Mouse (Mus musculus): ENCODE data around the gene Cav1. TPM values are rescaled to one million over a fixed set of nuclear protein-coding genes. Genes with fewer than 3 reads are reported as not detected.
A peak's percentile ranks its signal among the peaks of the same experiment; 100 is the strongest.

Gene Cav1
- 7.3 and 8.2 TPM in 2 replicates for polyA plus RNA-seq (2016; fragmentation: Nextera tagmentation; extraction: Ambion mirVana)

DNA sequence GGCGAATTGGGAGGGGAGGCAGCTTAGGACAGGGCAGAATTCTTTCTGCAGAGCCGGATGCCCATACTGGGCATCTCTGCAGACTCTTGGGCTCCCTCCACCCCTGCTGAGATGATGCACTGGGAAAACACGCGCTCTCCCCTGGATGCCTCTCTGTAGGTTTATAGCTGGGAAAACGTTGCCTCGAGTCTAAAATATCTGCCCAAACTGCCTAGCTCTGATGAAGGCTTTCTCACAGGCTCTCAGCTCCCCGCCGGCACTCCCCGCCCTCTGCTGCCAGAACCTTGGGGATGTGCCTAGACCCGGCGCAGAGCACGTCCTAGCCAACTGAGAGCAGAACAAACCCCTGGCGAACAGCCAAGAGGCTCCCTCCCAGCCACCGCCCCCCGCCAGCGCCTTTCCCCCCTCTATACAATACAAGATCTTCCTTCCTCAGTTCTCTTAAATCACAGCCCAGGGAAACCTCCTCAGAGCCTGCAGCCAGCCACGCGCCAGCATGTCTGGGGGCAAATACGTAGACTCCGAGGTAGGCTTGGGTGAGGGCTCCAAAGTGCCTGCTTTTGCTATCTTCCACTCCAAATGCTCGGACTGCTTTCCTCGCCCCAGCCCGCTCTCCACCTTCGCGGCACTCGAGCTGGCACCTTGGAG, at the start of gene Cav1:
Gene Cav1, plus strand, starts transcription at position 382 of the 648 bp plus-strand sequence.
- whole genome bisulfite sequencing = under 1% methylated on average over 26 of the region's 26 CpGs
- Histone ChIP-seq H3K36me3 (no peaks in the 10 kb centered on the region), H3K27ac (peak within 1 kb of the TSS; percentile 71), H3K9me3 (no peaks in the 10 kb centered on the region), H3K27me3 (ENCODE audit: insufficient read depth, poor library complexity, severe bottlenecking) (peaks cover 56% of the 10 kb centered on the region), H3K4me1 (replicated peaks) (peaks cover 25% of the 10 kb centered on the region), H3K4me3 (peak within 1 kb of the TSS; percentile 60)
- peak; percentile 70 for DNase-seq (ENCODE audit: low spot score)

DNA sequence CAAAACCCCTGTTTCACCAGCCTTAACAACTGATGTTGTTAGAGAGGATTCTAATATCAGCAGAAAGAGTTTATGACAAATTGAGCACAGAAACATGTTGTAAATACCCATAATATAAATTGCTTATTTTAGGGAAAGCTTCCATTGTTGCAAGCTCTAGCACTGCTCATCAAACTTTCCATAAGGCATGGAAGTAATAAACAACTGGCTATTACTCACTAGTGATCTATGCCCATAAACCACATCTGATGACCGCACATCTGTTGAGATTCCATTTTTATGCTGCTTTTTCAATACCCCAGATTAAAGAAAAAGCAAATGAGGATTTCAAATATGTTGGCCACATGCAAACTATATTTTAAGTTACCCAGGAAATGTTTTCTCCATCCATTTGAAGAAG, 48.0 kb upstream of the Cav1 start:
- Histone ChIP-seq H3K9me3 (no peaks in the 10 kb centered on the region), H3K27me3 (ENCODE audit: insufficient read depth, poor library complexity, severe bottlenecking) (no peaks in the 10 kb centered on the region), H3K36me3 (no peaks in the 10 kb centered on the region), H3K4me3 (no peak overlapping the region), H3K27ac (no peak overlapping the region), H3K4me1 (replicated peaks) (no peaks in the 10 kb centered on the region)
- DNase-seq (ENCODE audit: low spot score) = no peak
- 98% methylated on average over 1 of the region's 1 CpGs for WGBS

DNA sequence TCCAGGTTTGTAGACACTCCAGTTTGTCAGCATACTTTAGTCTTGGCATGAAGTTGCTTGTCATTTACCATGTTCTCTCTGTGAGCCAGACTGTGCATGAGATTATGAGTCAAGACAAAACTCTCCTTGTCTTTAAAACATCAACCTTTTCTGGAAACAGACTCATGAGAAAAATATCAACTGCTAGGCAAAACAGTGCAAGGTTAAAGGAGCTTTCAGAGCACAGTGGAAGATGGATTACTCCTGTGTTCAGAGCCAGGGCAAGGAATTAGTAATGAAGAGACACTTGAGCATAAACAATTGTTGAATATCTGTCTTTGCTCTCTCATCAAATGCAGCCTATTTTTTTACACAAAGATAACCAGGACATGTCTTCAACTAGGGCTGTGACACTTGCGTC, 47.2 kb upstream of the Cav1 start:
- Histone ChIP-seq H3K27me3 (ENCODE audit: insufficient read depth, poor library complexity, severe bottlenecking) (no peaks in the 10 kb centered on the region), H3K27ac (no peak overlapping the region), H3K36me3 (no peaks in the 10 kb centered on the region), H3K4me1 (replicated peaks) (no peaks in the 10 kb centered on the region), H3K9me3 (no peaks in the 10 kb centered on the region), H3K4me3 (no peak overlapping the region)
- no peak for DNase-seq (ENCODE audit: low spot score)
- WGBS = 90% methylated on average over 1 of the region's 1 CpGs

DNA sequence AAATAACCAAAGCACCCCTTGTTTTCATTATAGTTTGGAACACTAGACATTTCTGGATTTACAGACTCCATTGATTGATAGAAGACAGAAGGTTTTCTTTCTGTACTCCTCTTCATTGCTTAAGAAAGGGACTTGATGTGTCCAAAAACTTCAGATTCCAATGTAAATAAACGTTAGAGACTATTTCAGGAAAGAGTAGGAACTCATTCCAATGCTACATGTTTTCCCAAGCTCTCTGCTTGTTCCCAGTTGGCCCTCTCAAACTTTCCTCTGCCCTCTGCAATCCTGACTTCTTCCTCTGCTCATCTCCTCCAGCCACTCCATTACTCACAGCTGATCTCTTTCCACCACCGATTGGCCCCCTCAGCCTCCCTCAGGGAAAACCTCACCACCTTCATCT, 43.3 kb upstream of the Cav1 start:
- no peak for DNase-seq (ENCODE audit: low spot score)
- 56% methylated on average over 2 of the region's 2 CpGs for WGBS
- no peaks in the 10 kb centered on the region for H3K9me3 ChIP-seq
- H3K27me3 ChIP-seq (ENCODE audit: insufficient read depth, poor library complexity, severe bottlenecking) = no peaks in the 10 kb centered on the region
- H3K4me1 ChIP-seq (replicated peaks) = no peaks in the 10 kb centered on the region
- no peak overlapping the region for H3K4me3 ChIP-seq
- H3K27ac ChIP-seq = no peak overlapping the region
- no peaks in the 10 kb centered on the region for H3K36me3 ChIP-seq

DNA sequence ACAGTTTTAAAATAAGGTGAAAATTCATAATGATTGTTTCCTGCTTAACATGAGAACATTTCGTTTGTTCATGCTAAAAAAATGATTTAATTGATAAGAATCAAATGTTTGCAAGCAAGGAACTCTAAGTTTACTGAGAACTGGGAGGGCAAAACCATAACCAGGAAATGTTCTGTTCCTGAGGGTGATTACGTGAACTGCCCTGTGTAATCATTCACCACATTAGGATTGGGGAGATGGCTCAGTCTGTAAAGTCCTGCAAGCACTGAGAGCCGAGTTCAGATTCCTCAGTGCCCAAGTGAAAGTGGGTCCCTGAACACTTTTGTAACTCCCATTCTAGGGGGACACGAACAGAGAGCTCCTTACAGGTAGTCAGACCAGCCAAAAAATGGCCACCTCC, 41.1 kb upstream of the Cav1 start:
- no peak overlapping the region for H3K4me3 ChIP-seq
- H3K4me1 ChIP-seq (replicated peaks) = no peaks in the 10 kb centered on the region
- no peak overlapping the region for H3K27ac ChIP-seq
- no peak for DNase-seq (ENCODE audit: low spot score)
- 78% methylated on average over 4 of the region's 4 CpGs for WGBS
- H3K36me3 ChIP-seq = no peaks in the 10 kb centered on the region
- no peaks in the 10 kb centered on the region for H3K27me3 ChIP-seq (ENCODE audit: insufficient read depth, poor library complexity, severe bottlenecking)
- no peaks in the 10 kb centered on the region for H3K9me3 ChIP-seq

DNA sequence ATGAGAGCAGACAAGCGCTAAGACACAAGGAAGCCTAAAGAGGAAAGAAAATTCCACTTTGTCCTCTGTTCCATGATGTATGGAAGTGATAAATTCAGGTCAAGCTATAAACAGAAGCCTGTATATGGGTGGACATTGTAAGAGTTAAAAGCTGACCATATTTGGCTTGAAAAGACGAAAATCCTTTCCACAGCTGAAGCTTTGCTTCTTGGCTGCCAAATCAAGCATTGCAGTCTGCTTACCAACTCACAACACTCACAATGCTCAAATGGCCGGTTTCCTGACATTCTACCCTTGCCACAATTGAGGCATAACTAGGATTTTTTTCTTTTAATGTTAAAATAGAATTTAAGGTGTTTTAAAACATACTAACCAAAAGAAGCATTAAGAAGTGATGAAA, 39.7 kb upstream of the Cav1 start:
- Histone ChIP-seq H3K27ac (no peak overlapping the region), H3K36me3 (no peaks in the 10 kb centered on the region), H3K27me3 (ENCODE audit: insufficient read depth, poor library complexity, severe bottlenecking) (no peaks in the 10 kb centered on the region), H3K4me1 (replicated peaks) (no peaks in the 10 kb centered on the region), H3K9me3 (no peaks in the 10 kb centered on the region), H3K4me3 (no peak overlapping the region)
- WGBS = 84% methylated on average over 3 of the region's 3 CpGs
- no peak for DNase-seq (ENCODE audit: low spot score)

DNA sequence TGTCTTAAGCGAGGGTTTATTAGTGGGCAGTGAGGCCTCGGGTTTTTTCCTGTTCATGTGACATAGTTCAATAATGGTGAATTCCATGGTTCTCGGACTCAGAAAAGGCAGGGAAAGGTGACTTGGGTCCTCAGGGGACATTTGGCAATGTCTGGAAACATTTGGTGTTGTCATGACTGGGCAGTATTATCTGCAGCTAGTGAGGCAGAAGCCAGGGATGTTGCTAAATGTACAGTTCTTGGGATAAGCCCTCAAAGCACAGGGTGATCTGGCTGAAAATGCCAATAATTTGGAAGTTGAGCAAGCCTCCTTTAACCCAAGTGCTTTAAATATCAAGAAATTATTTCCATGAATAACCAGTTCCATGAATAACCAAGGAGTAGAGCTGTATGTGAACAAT, 27.8 kb upstream of the Cav1 start:
- WGBS = 82% methylated on average over 3 of the region's 3 CpGs
- H3K36me3 ChIP-seq = no peaks in the 10 kb centered on the region
- DNase-seq (ENCODE audit: low spot score) = no peak
- no peak overlapping the region for H3K4me3 ChIP-seq
- no peak overlapping the region for H3K27ac ChIP-seq
- H3K4me1 ChIP-seq (replicated peaks) = peaks cover 19% of the 10 kb centered on the region
- H3K27me3 ChIP-seq (ENCODE audit: insufficient read depth, poor library complexity, severe bottlenecking) = peaks cover 32% of the 10 kb centered on the region
- no peaks in the 10 kb centered on the region for H3K9me3 ChIP-seq

DNA sequence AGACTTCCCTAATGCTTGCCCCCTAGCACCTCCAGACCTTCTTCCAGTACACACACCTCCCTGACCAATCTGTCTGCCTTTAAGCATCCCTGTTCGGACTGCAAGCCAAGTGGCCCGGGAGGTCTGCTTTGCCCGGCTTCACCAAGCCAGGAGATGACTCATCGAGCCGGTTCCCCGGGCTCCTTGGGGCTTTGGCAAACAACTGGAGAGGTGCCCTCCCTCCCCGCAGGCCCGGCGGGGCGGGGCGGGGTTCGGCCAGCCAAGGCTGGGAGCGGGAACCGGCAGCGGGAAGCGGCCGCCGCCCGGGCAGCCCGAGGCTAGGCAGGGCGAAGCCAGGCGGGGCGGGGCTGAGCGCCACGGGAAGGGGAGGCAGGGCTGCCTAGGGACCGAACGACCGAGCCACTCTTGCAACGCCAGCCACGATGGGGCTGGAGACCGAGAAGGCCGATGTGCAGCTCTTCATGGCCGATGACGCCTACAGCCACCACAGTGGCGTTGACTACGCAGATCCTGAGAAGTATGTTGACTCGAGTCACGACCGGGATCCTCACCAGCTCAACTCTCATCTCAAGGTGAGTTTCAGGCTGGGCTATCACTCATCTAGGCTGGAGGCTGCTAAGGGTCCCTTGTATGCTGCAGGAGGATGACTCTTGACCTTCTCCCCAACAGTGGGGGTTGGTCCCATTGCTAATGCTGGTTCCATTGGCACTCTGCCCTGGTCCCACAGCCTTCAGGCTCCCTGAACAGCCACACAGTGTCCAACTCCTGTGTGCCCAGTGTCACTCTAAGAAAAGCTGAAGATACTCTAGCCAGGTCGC, 25.0 kb upstream of the Cav1 start, which contains the start of gene Cav2:
Gene Cav2, plus strand, starts transcription at position 247 of the 818 bp plus-strand sequence.
- H3K27me3 ChIP-seq (ENCODE audit: insufficient read depth, poor library complexity, severe bottlenecking) = peaks cover 32% of the 10 kb centered on the region
- no peaks in the 10 kb centered on the region for H3K9me3 ChIP-seq
- H3K27ac ChIP-seq = peak within 1 kb of the TSS; percentile 88
- WGBS = 1% methylated on average over 40 of the region's 40 CpGs
- H3K4me3 ChIP-seq = peak within 1 kb of the TSS; percentile 58
- peak; percentile 62 for DNase-seq (ENCODE audit: low spot score)
- peaks cover 24% of the 10 kb centered on the region for H3K4me1 ChIP-seq (replicated peaks)
- no peaks in the 10 kb centered on the region for H3K36me3 ChIP-seq

DNA sequence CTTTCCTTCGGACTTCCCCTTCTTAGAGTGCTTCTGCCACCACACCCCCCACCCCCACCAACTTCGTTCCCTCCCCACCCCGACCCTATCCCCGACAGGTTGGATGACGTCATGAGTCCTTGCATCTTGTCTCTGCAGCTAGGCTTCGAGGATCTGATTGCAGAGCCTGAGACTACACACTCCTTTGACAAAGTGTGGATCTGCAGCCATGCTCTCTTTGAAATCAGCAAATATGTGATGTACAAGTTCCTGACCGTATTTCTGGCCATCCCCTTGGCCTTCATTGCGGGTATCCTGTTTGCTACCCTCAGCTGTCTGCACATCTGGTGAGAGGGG, 24.4 kb upstream of the Cav1 start:
- no peak for DNase-seq (ENCODE audit: low spot score)
- Histone ChIP-seq H3K36me3 (no peaks in the 10 kb centered on the region), H3K9me3 (no peaks in the 10 kb centered on the region), H3K4me1 (replicated peaks) (peaks cover 27% of the 10 kb centered on the region), H3K27me3 (ENCODE audit: insufficient read depth, poor library complexity, severe bottlenecking) (peaks cover 32% of the 10 kb centered on the region), H3K4me3 (peak overlapping the region; percentile 58), H3K27ac (peak overlapping the region; percentile 88)
- 26% methylated on average over 8 of the region's 8 CpGs for WGBS

DNA sequence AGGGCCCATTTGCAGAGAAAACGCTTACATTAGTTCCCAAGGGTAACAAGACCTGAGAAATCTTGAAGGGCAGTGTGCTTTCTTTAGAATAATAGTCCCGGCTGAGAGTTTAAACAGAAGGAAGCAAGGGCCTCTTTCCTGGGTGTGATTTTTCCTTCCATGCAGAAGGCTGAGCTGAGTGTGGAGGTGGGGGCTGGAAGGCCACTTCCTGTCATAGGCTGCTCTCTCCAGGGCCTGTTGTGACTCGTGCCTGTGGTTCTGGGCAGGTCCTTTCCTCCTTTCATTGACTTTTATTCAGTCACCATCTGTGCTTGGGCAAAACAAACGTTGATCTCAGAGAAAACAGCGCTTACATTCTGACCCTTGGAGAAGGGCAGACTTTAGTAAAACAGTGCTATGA, 24.0 kb upstream of the Cav1 start:
- no peak for DNase-seq (ENCODE audit: low spot score)
- H3K4me1 ChIP-seq (replicated peaks) = peaks cover 28% of the 10 kb centered on the region
- H3K36me3 ChIP-seq = no peaks in the 10 kb centered on the region
- H3K27ac ChIP-seq = no peak overlapping the region
- H3K4me3 ChIP-seq = peak overlapping the region; percentile 58; the same call in 1 of the 2 replicates
- H3K27me3 ChIP-seq (ENCODE audit: insufficient read depth, poor library complexity, severe bottlenecking) = peaks cover 32% of the 10 kb centered on the region
- 47% methylated on average over 5 of the region's 5 CpGs for WGBS
- H3K9me3 ChIP-seq = no peaks in the 10 kb centered on the region

DNA sequence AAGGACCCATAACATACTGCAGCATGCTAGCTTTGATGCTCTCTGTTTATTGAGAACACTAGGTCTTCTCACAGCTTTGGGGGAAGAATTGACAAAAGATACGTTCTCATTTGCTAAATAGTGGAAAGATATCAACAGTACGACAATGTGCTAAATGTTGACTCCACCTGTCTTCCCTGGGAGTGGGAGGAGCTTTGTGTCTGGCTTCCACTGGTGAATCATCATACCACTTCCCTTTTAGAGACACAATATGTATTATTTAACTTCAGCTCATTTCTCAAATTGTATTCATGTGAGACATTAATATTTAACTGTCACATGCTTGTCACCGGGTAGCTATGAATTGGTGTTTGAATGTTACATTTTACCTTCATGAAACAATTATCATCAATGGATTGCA, 22.3 kb upstream of the Cav1 start:
- 86% methylated on average over 3 of the region's 3 CpGs for WGBS
- Histone ChIP-seq H3K27me3 (ENCODE audit: insufficient read depth, poor library complexity, severe bottlenecking) (peaks cover 32% of the 10 kb centered on the region), H3K4me3 (no peak overlapping the region), H3K9me3 (no peaks in the 10 kb centered on the region), H3K27ac (no peak overlapping the region), H3K36me3 (no peaks in the 10 kb centered on the region), H3K4me1 (replicated peaks) (peaks cover 28% of the 10 kb centered on the region)
- DNase-seq (ENCODE audit: low spot score) = no peak

DNA sequence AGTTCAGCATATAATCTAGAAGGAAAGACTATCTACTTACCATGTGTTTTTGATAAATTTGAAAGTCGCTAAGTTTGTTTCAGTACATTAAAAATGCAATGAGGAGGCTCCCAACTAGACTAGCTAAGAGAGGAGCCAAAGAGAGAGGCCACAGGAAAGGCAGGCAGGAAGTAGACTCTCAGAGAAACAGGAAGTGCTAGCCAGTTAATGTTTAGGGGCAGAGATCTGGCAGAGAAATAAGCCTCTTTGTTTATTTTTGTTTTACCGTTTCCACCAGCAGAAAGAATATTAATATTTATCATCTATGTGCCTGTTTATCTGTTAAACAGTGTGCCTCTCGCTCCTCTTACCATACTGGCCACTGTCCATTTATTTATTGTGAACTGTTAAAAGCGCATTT, 19.8 kb upstream of the Cav1 start:
- no peaks in the 10 kb centered on the region for H3K36me3 ChIP-seq
- no peak for DNase-seq (ENCODE audit: low spot score)
- WGBS = 77% methylated on average over 4 of the region's 4 CpGs

DNA sequence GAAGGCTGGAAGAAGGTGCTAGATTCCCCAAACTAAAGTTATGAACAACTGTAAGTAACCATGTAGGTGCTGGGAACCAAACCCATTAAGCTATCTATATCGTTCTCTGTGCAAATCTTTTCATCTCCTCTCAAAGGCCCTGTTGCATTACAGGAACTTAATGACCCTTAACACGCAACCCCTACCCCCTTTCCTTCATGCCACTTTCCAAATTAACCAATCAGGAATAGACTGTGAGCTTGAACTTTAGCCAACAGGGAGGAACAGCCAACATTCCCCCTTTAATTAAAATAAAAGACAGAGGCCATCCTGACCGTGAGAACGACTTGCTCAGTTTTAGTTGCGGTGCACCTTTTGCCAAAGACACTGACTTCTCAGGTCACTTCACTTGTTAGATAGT, 11.0 kb upstream of the Cav1 start:
- Histone ChIP-seq H3K9me3 (no peaks in the 10 kb centered on the region), H3K4me1 (replicated peaks) (peaks cover 24% of the 10 kb centered on the region), H3K27ac (no peak overlapping the region), H3K4me3 (no peak overlapping the region), H3K36me3 (no peaks in the 10 kb centered on the region), H3K27me3 (ENCODE audit: insufficient read depth, poor library complexity, severe bottlenecking) (no peaks in the 10 kb centered on the region; the same call in 1 of the 2 replicates)
- no peak for DNase-seq (ENCODE audit: low spot score)
- 78% methylated on average over 5 of the region's 5 CpGs for WGBS

More for the DNA sequence above, 19.8 kb upstream of the Cav1 start:
- H3K27ac ChIP-seq = no peak overlapping the region
- peaks cover 16% of the 10 kb centered on the region for H3K27me3 ChIP-seq (ENCODE audit: insufficient read depth, poor library complexity, severe bottlenecking)
- peaks cover 20% of the 10 kb centered on the region for H3K4me1 ChIP-seq (replicated peaks)
- no peaks in the 10 kb centered on the region for H3K9me3 ChIP-seq
- no peak overlapping the region for H3K4me3 ChIP-seq

Data from hindbrain, embryonic 10.5 days (tissue).